Mouse (Mus musculus) hindbrain, embryonic 11.5 days (tissue): ENCODE data around the gene Rspo3. TPM values are rescaled to one million over a fixed set of nuclear protein-coding genes. Genes with fewer than 3 reads are reported as not detected.

Source experiments
- ATAC-seq: fragments of 200-750 bp; cut with Nextera tagmentation; 2 replicates; pipeline ENCODE4 v1.8.0; 2017; ENCODE audit warnings: mild to moderate bottlenecking, moderate TSS enrichment, moderate library complexity; ENCODE audit not compliant: low FRiP score
- DNase-seq: peaks from one replicate; pipeline ENCODE4 v3.0.0-alpha.2; 2015; ENCODE audit warnings: low spot score
- H3K27ac ChIP-seq: fragments of 300-500 bp; sonication (generic); 2 replicates; pipeline ENCODE4 v1.5.1; 2014; ENCODE audit warnings: mild to moderate bottlenecking, low read depth, low read length
- H3K27me3 ChIP-seq: fragments of 300-500 bp; sonication (generic); 2 replicates; pipeline ENCODE4 v1.6.1; 2014; ENCODE audit warnings: mild to moderate bottlenecking, low read length, moderate library complexity, mixed read lengths; ENCODE audit not compliant: control insufficient read depth, insufficient read depth
- H3K36me3 ChIP-seq: fragments of 300-500 bp; sonication (generic); 2 replicates; pipeline ENCODE4 v1.6.1; 2014; ENCODE audit warnings: mild to moderate bottlenecking, low read length, moderate library complexity, mixed read lengths; ENCODE audit not compliant: control insufficient read depth, insufficient read depth
- H3K4me1 ChIP-seq: fragments of 300-500 bp; sonication (generic); replicated peaks from 2 replicates; pipeline ENCODE4 v1.6.1; 2014; ENCODE audit warnings: low read length, mixed read lengths; ENCODE audit not compliant: control insufficient read depth, insufficient read depth
- H3K4me2 ChIP-seq: fragments of 300-500 bp; sonication (generic); replicated peaks from 2 replicates; pipeline ENCODE4 v1.6.1; 2014; ENCODE audit warnings: mild to moderate bottlenecking, low read depth, low read length
- H3K4me3 ChIP-seq: fragments of 300-500 bp; sonication (generic); 2 replicates; pipeline ENCODE4 v1.5.1; 2014; ENCODE audit warnings: low read depth, low read length
- H3K9ac ChIP-seq: fragments of 300-500 bp; sonication (generic); 2 replicates; pipeline ENCODE4 v1.6.1; 2014; ENCODE audit warnings: low read depth, low read length
- H3K9me3 ChIP-seq: fragments of 300-500 bp; sonication (generic); 2 replicates; pipeline ENCODE4 v1.6.1; 2016; ENCODE audit warnings: low read length; ENCODE audit not compliant: control insufficient read depth
- WGBS: fragments of 180-500 bp; shearing (Covaris S2); extraction: QIAGEN DNeasy Blood & Tissue Kit; methylation state at CpG from one replicate; pipeline ENCODE4 v1.1.7; 2014; 5-methylcytosine and 5-hydroxymethylcytosine counted together
- polyA plus RNA-seq: library from polyadenylated mRNA; unstranded; fragments of >200 nt; fragmentation: Nextera tagmentation; extraction: Ambion mirVana; gene quantifications from 2 replicates; pipeline ENCODE4 v1.2.1, GENCODE M21; 2014

Rspo3 gene
- polyA plus RNA-seq, 1 experiment from 2014 or later: 10.4 TPM

- ATAC-seq: peak; percentile 38
- Histone ChIP-seq H3K4me3 (peak overlapping the region; percentile 64), H3K9me3 (no peaks in the 10 kb centered on the region), H3K4me2 (peak overlapping the region; percentile 80), H3K9ac (no peak overlapping the region; the same call in 1 of the 2 replicates), H3K27ac (no peak overlapping the region), H3K4me1 (peaks cover 12% of the 10 kb centered on the region), H3K36me3 (no peaks in the 10 kb centered on the region), H3K27me3 (peaks cover 22% of the 10 kb centered on the region)
- peak; percentile 59 for DNase-seq
- 1% methylated on average over 24 of the region's 24 CpGs for WGBS
These were observed 1.5 kb downstream of the Rspo3 start for GRCm38 (mm10) chr10:29533846-29534829.

- H3K4me2 ChIP-seq: peak overlapping the region; percentile 80
- H3K27ac ChIP-seq: no peak overlapping the region
- WGBS: under 1% methylated on average over 30 of the region's 30 CpGs
- ATAC-seq: peak; percentile 70
- no peaks in the 10 kb centered on the region for H3K36me3 ChIP-seq
- peak; percentile 86 for DNase-seq
- H3K4me1 ChIP-seq: peaks cover 12% of the 10 kb centered on the region
- H3K27me3 ChIP-seq: peaks cover 22% of the 10 kb centered on the region
- peak overlapping the region; percentile 64 for H3K4me3 ChIP-seq
- no peaks in the 10 kb centered on the region for H3K9me3 ChIP-seq
- peak overlapping the region; percentile 40 for H3K9ac ChIP-seq
These were observed 2.6 kb downstream of the Rspo3 start for GRCm38 (mm10) chr10:29532821-29533715.

GRCm38 (mm10) chr10:29513563-29513962 is 22.1 kb downstream of the Rspo3 start:
- H3K9ac ChIP-seq: no peak overlapping the region
- H3K36me3 ChIP-seq: no peaks in the 10 kb centered on the region
- H3K27me3 ChIP-seq: no peaks in the 10 kb centered on the region
- H3K4me3 ChIP-seq: no peak overlapping the region
- H3K9me3 ChIP-seq: no peaks in the 10 kb centered on the region
- 93% methylated on average over 1 of the region's 1 CpGs for WGBS
- DNase-seq (no peak), ATAC-seq (no peak)
- no peak overlapping the region for H3K27ac ChIP-seq
- H3K4me2 ChIP-seq: no peak overlapping the region
- H3K4me1 ChIP-seq: no peaks in the 10 kb centered on the region

- Histone ChIP-seq H3K27ac (no peak overlapping the region), H3K4me3 (no peak overlapping the region), H3K27me3 (no peaks in the 10 kb centered on the region), H3K36me3 (no peaks in the 10 kb centered on the region), H3K9me3 (no peaks in the 10 kb centered on the region), H3K4me1 (no peaks in the 10 kb centered on the region), H3K9ac (no peak overlapping the region), H3K4me2 (no peak overlapping the region)
- ATAC-seq (no peak), DNase-seq (peak; percentile 3)
- 71% methylated on average over 2 of the region's 2 CpGs for WGBS
These were observed 27.5 kb downstream of the Rspo3 start for GRCm38 (mm10) chr10:29508167-29508566.

- 80% methylated on average over 3 of the region's 3 CpGs for WGBS
- no peak overlapping the region for H3K9ac ChIP-seq
- H3K36me3 ChIP-seq: no peaks in the 10 kb centered on the region
- H3K9me3 ChIP-seq: no peaks in the 10 kb centered on the region
- H3K27ac ChIP-seq: no peak overlapping the region
- DNase-seq: no peak
- no peaks in the 10 kb centered on the region for H3K4me1 ChIP-seq
- H3K27me3 ChIP-seq: no peaks in the 10 kb centered on the region
- no peak overlapping the region for H3K4me3 ChIP-seq
- H3K4me2 ChIP-seq: no peak overlapping the region
- no peak for ATAC-seq
These were observed 38.4 kb downstream of the Rspo3 start for GRCm38 (mm10) chr10:29497205-29497822.

- WGBS: 70% methylated on average over 1 of the region's 1 CpGs
- Histone ChIP-seq H3K9ac (no peak overlapping the region), H3K4me1 (no peaks in the 10 kb centered on the region), H3K27me3 (no peaks in the 10 kb centered on the region), H3K4me3 (no peak overlapping the region), H3K9me3 (no peaks in the 10 kb centered on the region), H3K27ac (no peak overlapping the region), H3K36me3 (no peaks in the 10 kb centered on the region), H3K4me2 (no peak overlapping the region)
- DNase-seq: no peak
- no peak for ATAC-seq
These were observed 41.7 kb downstream of the Rspo3 start for GRCm38 (mm10) chr10:29493996-29494395.

GRCm38 (mm10) chr10:29480945-29481344 is 54.7 kb downstream of the Rspo3 start:
- DNase-seq (no peak), ATAC-seq (no peak)
- Histone ChIP-seq H3K36me3 (no peaks in the 10 kb centered on the region), H3K9me3 (no peaks in the 10 kb centered on the region), H3K4me2 (no peak overlapping the region), H3K4me3 (no peak overlapping the region), H3K27ac (no peak overlapping the region), H3K4me1 (no peaks in the 10 kb centered on the region), H3K9ac (no peak overlapping the region), H3K27me3 (no peaks in the 10 kb centered on the region)
- 50% methylated on average over 1 of the region's 1 CpGs for WGBS

- Histone ChIP-seq H3K27me3 (no peaks in the 10 kb centered on the region), H3K4me3 (no peak overlapping the region), H3K9ac (no peak overlapping the region), H3K27ac (no peak overlapping the region), H3K4me2 (no peak overlapping the region), H3K9me3 (no peaks in the 10 kb centered on the region), H3K4me1 (no peaks in the 10 kb centered on the region), H3K36me3 (no peaks in the 10 kb centered on the region)
- DNase-seq (no peak), ATAC-seq (no peak)
- 81% methylated on average over 3 of the region's 3 CpGs for WGBS
These were observed 56.3 kb downstream of the Rspo3 start for GRCm38 (mm10) chr10:29479401-29479800.
